18 mouse cellular contexts compared by ENCODE assay signal in genomic region chr6:106155362-106155761, GRCm38 (mm10).
DNase-seq lines count a peak whose midpoint lies in the region; ATAC-seq and TF ChIP-seq lines count a peak whose summit lies in the region.
"Had no signal": no experiment of that assay in that cellular context is flagged by ENCODE, and none has a peak within 500 bp of the region (broad histone marks: within the 10 kb centered on the region; RNA-seq: fewer than 3 reads in every experiment).

No protein-coding gene starts in this region.

- no peak for TF ChIP-seq POLR2A in brain, embryonic 14.5 days (IDR thresholded peaks at IDR 0.05; ENCODE audit: borderline replicate concordance, extremely low read depth, insufficient read depth, insufficient read length, poor library complexity, severe bottlenecking)

- no peaks in the 10 kb centered on the region for H3K4me1 ChIP-seq in midbrain, embryonic 15.5 days
- H3K4me1 ChIP-seq in midbrain, embryonic 13.5 days (replicated peaks), result no peaks in the 10 kb centered on the region
- H3K4me1 ChIP-seq in midbrain, postnatal 0 days (ENCODE audit: insufficient read depth, low read length), result no peaks in the 10 kb centered on the region; the same call in 1 of the 2 replicates
- no peaks in the 10 kb centered on the region for H3K4me1 ChIP-seq in kidney, embryonic 15.5 days
- H3K4me1 ChIP-seq: embryonic facial prominence, embryonic 10.5 days; embryonic facial prominence, embryonic 12.5 days; forebrain, embryonic 13.5 days; forebrain, embryonic 15.5 days had no signal

- H3K4me2 ChIP-seq in midbrain, embryonic 15.5 days, result no peak overlapping the region
- no peak overlapping the region for H3K4me2 ChIP-seq in midbrain, embryonic 13.5 days (replicated peaks)
- no peak overlapping the region for H3K4me2 ChIP-seq in midbrain, postnatal 0 days (ENCODE audit: low read depth, low read length, poor library complexity, severe bottlenecking)
- no peak overlapping the region for H3K4me2 ChIP-seq in kidney, embryonic 15.5 days
- H3K4me2 ChIP-seq: embryonic facial prominence, embryonic 12.5 days; forebrain, embryonic 13.5 days; forebrain, embryonic 15.5 days had no signal

- H3K27ac ChIP-seq in midbrain, embryonic 15.5 days, result no peak overlapping the region
- no peak overlapping the region for H3K27ac ChIP-seq in midbrain, embryonic 13.5 days
- no peak overlapping the region for H3K27ac ChIP-seq in midbrain, postnatal 0 days (ENCODE audit: low read depth, low read length)
- H3K27ac ChIP-seq in kidney, embryonic 15.5 days, result no peak overlapping the region
- H3K27ac ChIP-seq: embryonic facial prominence, embryonic 10.5 days; embryonic facial prominence, embryonic 12.5 days; forebrain, embryonic 13.5 days; forebrain, embryonic 15.5 days had no signal

- TF ChIP-seq CTCF in brain, embryonic 14.5 days (IDR thresholded peaks at IDR 0.05; ENCODE audit: borderline replicate concordance, extremely low read depth, insufficient read depth, insufficient read length), result no peak
- no peak for TF ChIP-seq CTCF in midbrain, postnatal 0 days (IDR thresholded peaks at IDR 0.05)

- no peaks in the 10 kb centered on the region for H3K9me3 ChIP-seq in midbrain, embryonic 15.5 days
- no peaks in the 10 kb centered on the region for H3K9me3 ChIP-seq in midbrain, embryonic 13.5 days
- no peaks in the 10 kb centered on the region for H3K9me3 ChIP-seq in midbrain, postnatal 0 days (ENCODE audit: low read length)
- no peaks in the 10 kb centered on the region for H3K9me3 ChIP-seq in kidney, embryonic 15.5 days (replicated peaks)
- H3K9me3 ChIP-seq: embryonic facial prominence, embryonic 10.5 days; embryonic facial prominence, embryonic 12.5 days; forebrain, embryonic 13.5 days; forebrain, embryonic 15.5 days had no signal

- ATAC-seq in midbrain, embryonic 15.5 days (replicated peaks), result peak; percentile 74
- ATAC-seq in midbrain, embryonic 13.5 days, result no peak
- ATAC-seq in midbrain, postnatal 0 days (ENCODE audit: low FRiP score), result peak; percentile 47; the same call in 1 of the 2 replicates
- ATAC-seq in kidney, embryonic 15.5 days (replicated peaks; ENCODE audit: low FRiP score), result no peak
- ATAC-seq: forebrain, embryonic 13.5 days; forebrain, embryonic 15.5 days; forebrain, postnatal 0 days had no signal

- no peak overlapping the region for H3K9ac ChIP-seq in midbrain, embryonic 15.5 days
- H3K9ac ChIP-seq in midbrain, embryonic 13.5 days (replicated peaks), result no peak overlapping the region
- no peak overlapping the region for H3K9ac ChIP-seq in midbrain, postnatal 0 days (replicated peaks; ENCODE audit: low read length, poor library complexity, severe bottlenecking)
- no peak overlapping the region for H3K9ac ChIP-seq in kidney, embryonic 15.5 days
- H3K9ac ChIP-seq: embryonic facial prominence, embryonic 12.5 days; forebrain, embryonic 13.5 days; forebrain, embryonic 15.5 days; forebrain, postnatal 0 days had no signal

- no peaks in the 10 kb centered on the region for H3K27me3 ChIP-seq in midbrain, embryonic 15.5 days (replicated peaks)
- H3K27me3 ChIP-seq in midbrain, embryonic 13.5 days, result no peaks in the 10 kb centered on the region
- no peaks in the 10 kb centered on the region for H3K27me3 ChIP-seq in midbrain, postnatal 0 days (ENCODE audit: insufficient read depth, low read length)
- no peaks in the 10 kb centered on the region for H3K27me3 ChIP-seq in kidney, embryonic 15.5 days
- H3K27me3 ChIP-seq: embryonic facial prominence, embryonic 12.5 days; forebrain, embryonic 13.5 days; forebrain, embryonic 15.5 days had no signal

- peak; percentile 8 for DNase-seq in brain, embryonic 14.5 days (ENCODE audit: low read depth)
- DNase-seq in midbrain, postnatal 0 days (ENCODE audit: low spot score), result no peak
- DNase-seq: adrenal gland, adult 2 months; adrenal gland, postnatal 10 days; adrenal gland, postnatal 25 days; cerebellum, adult 11-12 months; cerebellum, adult 2 months; cerebellum, adult 9-10 months; cerebellum, postnatal 10 days; cerebellum, postnatal 25 days; forebrain, postnatal 0 days had no signal

- 75% methylated on average over 3 of the region's 3 CpGs for WGBS in midbrain, embryonic 15.5 days
- 81% methylated on average over 3 of the region's 3 CpGs for WGBS in midbrain, embryonic 13.5 days
- 82% methylated on average over 3 of the region's 3 CpGs for WGBS in midbrain, postnatal 0 days
- WGBS in kidney, embryonic 15.5 days, result 91% methylated on average over 3 of the region's 3 CpGs

- no peak overlapping the region for H3K4me3 ChIP-seq in midbrain, embryonic 15.5 days
- no peak overlapping the region for H3K4me3 ChIP-seq in midbrain, embryonic 13.5 days (replicated peaks)
- no peak overlapping the region for H3K4me3 ChIP-seq in midbrain, postnatal 0 days (ENCODE audit: low read depth, low read length)
- no peak overlapping the region for H3K4me3 ChIP-seq in kidney, embryonic 15.5 days (replicated peaks)
- H3K4me3 ChIP-seq: embryonic facial prominence, embryonic 10.5 days; embryonic facial prominence, embryonic 12.5 days; forebrain, embryonic 13.5 days; forebrain, embryonic 15.5 days had no signal

- H3K36me3 ChIP-seq in midbrain, embryonic 15.5 days (replicated peaks), result no peaks in the 10 kb centered on the region
- H3K36me3 ChIP-seq in midbrain, embryonic 13.5 days, result no peaks in the 10 kb centered on the region
- H3K36me3 ChIP-seq in midbrain, postnatal 0 days (ENCODE audit: insufficient read depth, low read length), result no peaks in the 10 kb centered on the region
- no peaks in the 10 kb centered on the region for H3K36me3 ChIP-seq in kidney, embryonic 15.5 days
- H3K36me3 ChIP-seq: embryonic facial prominence, embryonic 10.5 days; embryonic facial prominence, embryonic 12.5 days; forebrain, embryonic 15.5 days had no signal

Comparison
In these comparisons a context has a peak if more than half of its experiments do, and no peak if none do; other contexts are left out.
1. ATAC-seq: peak in midbrain, embryonic 15.5 days (single experiment) and midbrain, postnatal 0 days (single experiment); none in midbrain, embryonic 13.5 days (single experiment) and kidney, embryonic 15.5 days (single experiment).